ENCODE assay signal across 20 mouse cellular contexts in genomic region chr1:156273647-156274046, GRCm38 (mm10). TPM values are rescaled to one million over a fixed set of nuclear protein-coding genes. Genes with fewer than 3 reads are reported as not detected.
DNase-seq lines count a peak whose midpoint lies in the region; ATAC-seq and TF ChIP-seq lines count a peak whose summit lies in the region.
"Had no signal": no experiment of that assay in that cellular context is flagged by ENCODE, and none has a peak within 500 bp of the region (broad histone marks: within the 10 kb centered on the region; RNA-seq: fewer than 3 reads in every experiment).

No protein-coding gene starts in this region.

- DNase-seq in layer of hippocampus, adult 2 months (ENCODE audit: low spot score in 2 of 2) = no peak
- DNase-seq in layer of hippocampus, postnatal 14 days (ENCODE audit: low spot score in 2 of 2) = no peak
- DNase-seq in ES-CJ7 (ENCODE audit: low read depth, low spot score) (peak; percentile 33), ZHBTc4 (ENCODE audit: low read depth, low spot score) (peak; percentile 26)
- DNase-seq in cerebellum, adult 2 months = no peak
- no peak for DNase-seq in gastrocnemius, adult 18-20 months (ENCODE audit: low spot score)
- DNase-seq: adrenal gland, adult 2 months; adrenal gland, postnatal 10 days; adrenal gland, postnatal 25 days; cerebellum, adult 11 months; cerebellum, adult 18-20 months; cerebellum, adult 9-10 months had no signal

- no peak overlapping the region for H3K4me2 ChIP-seq in forebrain, embryonic 16.5 days (ENCODE audit: low read length)
- H3K4me2 ChIP-seq: embryonic facial prominence, embryonic 12.5 days; forebrain, embryonic 13.5 days; forebrain, embryonic 15.5 days had no signal

- no peak overlapping the region for H3K9ac ChIP-seq in forebrain, embryonic 16.5 days (replicated peaks; ENCODE audit: low read depth, low read length)
- H3K9ac ChIP-seq: embryonic facial prominence, embryonic 12.5 days; forebrain, embryonic 13.5 days; forebrain, embryonic 15.5 days had no signal

- no peaks in the 10 kb centered on the region for H3K27me3 ChIP-seq in cerebellum, adult 2 months (ENCODE audit: control insufficient read depth, insufficient read depth, low read length)
- no peaks in the 10 kb centered on the region for H3K27me3 ChIP-seq in forebrain, embryonic 16.5 days (replicated peaks; ENCODE audit: control insufficient read depth, insufficient read depth, low read length)
- H3K27me3 ChIP-seq: embryonic facial prominence, embryonic 12.5 days; forebrain, embryonic 13.5 days; forebrain, embryonic 15.5 days had no signal

- no peaks in the 10 kb centered on the region for H3K4me1 ChIP-seq in cerebellum, adult 2 months (ENCODE audit: control insufficient read depth, insufficient read depth, low read length)
- H3K4me1 ChIP-seq in forebrain, embryonic 16.5 days (replicated peaks; ENCODE audit: control insufficient read depth, insufficient read depth, low read length) = no peaks in the 10 kb centered on the region
- H3K4me1 ChIP-seq: embryonic facial prominence, embryonic 10.5 days; embryonic facial prominence, embryonic 12.5 days; forebrain, embryonic 13.5 days; forebrain, embryonic 15.5 days had no signal

- TF ChIP-seq CTCF in layer of hippocampus, adult 2 months (conservative IDR thresholded peaks at IDR 0.05) = no peak
- no peak for TF ChIP-seq CTCF in cerebellum, adult 2 months (IDR thresholded peaks at IDR 0.05; ENCODE audit: borderline replicate concordance, insufficient read depth, low read depth, low read length)

- no peak overlapping the region for H3K4me3 ChIP-seq in layer of hippocampus, adult 2 months
- H3K4me3 ChIP-seq in cerebellum, adult 2 months (replicated peaks; ENCODE audit: insufficient read depth, low read depth, low read length) = no peak overlapping the region
- no peak overlapping the region for H3K4me3 ChIP-seq in forebrain, embryonic 16.5 days (replicated peaks; ENCODE audit: low read length)
- H3K4me3 ChIP-seq: embryonic facial prominence, embryonic 10.5 days; embryonic facial prominence, embryonic 12.5 days; forebrain, embryonic 13.5 days; forebrain, embryonic 15.5 days had no signal

- TF ChIP-seq POLR2A in cerebellum, adult 2 months (IDR thresholded peaks at IDR 0.05; ENCODE audit: borderline replicate concordance, insufficient read depth, low read length) = no peak

- peak overlapping the region; percentile 55; the same call in 1 of the 2 replicates for H3K27ac ChIP-seq in layer of hippocampus, adult 2 months
- H3K27ac ChIP-seq in cerebellum, adult 2 months (ENCODE audit: insufficient read depth, low read length) = no peak overlapping the region
- no peak overlapping the region for H3K27ac ChIP-seq in forebrain, embryonic 16.5 days (ENCODE audit: low read length)
- H3K27ac ChIP-seq: embryonic facial prominence, embryonic 10.5 days; embryonic facial prominence, embryonic 12.5 days; forebrain, embryonic 13.5 days; forebrain, embryonic 15.5 days had no signal

- WGBS in cerebellum, adult 2 months = 68% methylated on average over 7 of the region's 7 CpGs
- WGBS in forebrain, embryonic 16.5 days = 63% methylated on average over 7 of the region's 7 CpGs

- ATAC-seq in megakaryocyte-erythroid progenitor cell, adult 5-6 weeks (replicated peaks; ENCODE audit: low FRiP score, low TSS enrichment, poor library complexity, severe bottlenecking) = 0 out of 2 replicates have a peak, but pooled peaks have one; percentile 55
- ATAC-seq in forebrain, embryonic 16.5 days = no peak
- ATAC-seq: forebrain, embryonic 13.5 days; forebrain, embryonic 15.5 days; Patski had no signal

- H3K36me3 ChIP-seq in forebrain, embryonic 16.5 days (ENCODE audit: control insufficient read depth, insufficient read depth) = no peaks in the 10 kb centered on the region
- H3K36me3 ChIP-seq: embryonic facial prominence, embryonic 10.5 days; embryonic facial prominence, embryonic 12.5 days; forebrain, embryonic 15.5 days; G1E had no signal

- no peaks in the 10 kb centered on the region for H3K9me3 ChIP-seq in forebrain, embryonic 16.5 days (ENCODE audit: control insufficient read depth, low read length)
- H3K9me3 ChIP-seq: embryonic facial prominence, embryonic 10.5 days; embryonic facial prominence, embryonic 12.5 days; forebrain, embryonic 13.5 days; forebrain, embryonic 15.5 days; G1E had no signal

RNA-seq across cellular contexts. Expression of gene Tdrd5, which starts 29.8 kb away (rescaled TPM):
- total RNA-seq in layer of hippocampus, adult 2 months (2021) = 1 to 10 TPM; 6.5 to 7.6 TPM
- total RNA-seq in layer of hippocampus, postnatal 14 days (2021) = 1 to 10 TPM; 6.2 to 6.8 TPM
- not detected in 2 replicates for total RNA-seq in megakaryocyte-erythroid progenitor cell, adult 5-6 weeks (2014; fragmentation: Nextera tagmentation)
- not detected in 2 replicates for total RNA-seq in megakaryocyte-erythroid progenitor cell, adult 5-6 weeks (2017)
- 1.3 TPM in 2 replicates for polyA plus RNA-seq in cerebellum, adult 2 months (2012; rRNA removed)
- polyA plus RNA-seq in forebrain, embryonic 16.5 days (2015; fragmentation: Nextera tagmentation; extraction: Ambion mirVana) = 0.41 and 1.3 TPM in 2 replicates
- not detected for total RNA-seq in gastrocnemius, adult 18-20 months (2021)
- total RNA-seq: adrenal gland, postnatal 25 days had no signal
- polyA plus RNA-seq: adrenal gland, adult 2 months had no signal

RNA-seq across cellular contexts. Expression of gene Nphs2, which starts 36.9 kb away (rescaled TPM):
- not detected for total RNA-seq in layer of hippocampus, adult 2 months (2021)
- not detected for total RNA-seq in layer of hippocampus, postnatal 14 days (2021)
- not detected in 2 replicates for total RNA-seq in megakaryocyte-erythroid progenitor cell, adult 5-6 weeks (2014; fragmentation: Nextera tagmentation)
- not detected in 2 replicates for total RNA-seq in megakaryocyte-erythroid progenitor cell, adult 5-6 weeks (2017)
- polyA plus RNA-seq in cerebellum, adult 2 months (2012; rRNA removed) = 0.03 and 0.10 TPM in 2 replicates
- polyA plus RNA-seq in forebrain, embryonic 16.5 days (2015; fragmentation: Nextera tagmentation; extraction: Ambion mirVana) = 0.75 and 1.1 TPM in 2 replicates
- not detected for total RNA-seq in gastrocnemius, adult 18-20 months (2021)
- total RNA-seq: adrenal gland, adult 2 months; adrenal gland, postnatal 10 days; adrenal gland, postnatal 25 days; G1E had no signal
- polyA plus RNA-seq: embryonic facial prominence, embryonic 10.5 days; embryonic facial prominence, embryonic 12.5 days; forebrain, embryonic 13.5 days; G1E; Patski had no signal

Comparison
In these comparisons a context has a peak if more than half of its experiments do, and no peak if none do; other contexts are left out.
1. DNase-seq: peak in ES-CJ7 (single experiment) and ZHBTc4 (single experiment); none in layer of hippocampus, adult 2 months (0 of 2), layer of hippocampus, postnatal 14 days (0 of 2), cerebellum, adult 2 months (0 of 2) and gastrocnemius, adult 18-20 months (single experiment).
2. RNA of gene Tdrd5, which starts 29.8 kb away (total RNA-seq): 6.5 to 7.6 TPM in layer of hippocampus, adult 2 months and 6.2 to 6.8 TPM in layer of hippocampus, postnatal 14 days; not detected in megakaryocyte-erythroid progenitor cell, adult 5-6 weeks and not detected in gastrocnemius, adult 18-20 months; every median in the first group is over 4 times any median in the second.